Mouse (Mus musculus): ENCODE results near the gene Lama4. TPM values are rescaled to one million over a fixed set of nuclear protein-coding genes. Genes with fewer than 3 reads are reported as not detected.

The Lama4 gene
- total RNA-seq, 2 experiments from 2014 or later: not detected

DNA sequence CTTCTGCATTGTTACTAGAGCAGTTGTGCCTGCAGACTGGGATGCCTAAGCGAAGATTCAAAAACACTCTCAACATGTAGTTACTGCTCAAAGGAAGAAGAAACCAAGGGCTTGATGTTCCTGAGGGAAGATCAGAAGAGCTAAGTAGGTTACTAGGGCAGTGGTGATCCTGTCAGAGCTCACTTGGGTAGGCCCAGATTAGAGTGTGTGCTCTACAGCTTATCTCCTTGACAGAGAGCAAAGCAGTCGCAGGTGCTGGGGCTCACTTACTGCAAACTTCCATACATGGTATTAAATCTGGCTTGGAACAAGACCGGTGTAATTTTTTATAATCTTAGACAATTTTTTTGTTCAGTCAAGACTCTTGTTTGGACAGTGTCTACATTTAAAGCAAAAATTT lies 172.5 kb downstream of the Lama4 start:
- ATAC-seq (replicated peaks; ENCODE audit: low FRiP score, low TSS enrichment, poor library complexity, severe bottlenecking): no peak

DNA sequence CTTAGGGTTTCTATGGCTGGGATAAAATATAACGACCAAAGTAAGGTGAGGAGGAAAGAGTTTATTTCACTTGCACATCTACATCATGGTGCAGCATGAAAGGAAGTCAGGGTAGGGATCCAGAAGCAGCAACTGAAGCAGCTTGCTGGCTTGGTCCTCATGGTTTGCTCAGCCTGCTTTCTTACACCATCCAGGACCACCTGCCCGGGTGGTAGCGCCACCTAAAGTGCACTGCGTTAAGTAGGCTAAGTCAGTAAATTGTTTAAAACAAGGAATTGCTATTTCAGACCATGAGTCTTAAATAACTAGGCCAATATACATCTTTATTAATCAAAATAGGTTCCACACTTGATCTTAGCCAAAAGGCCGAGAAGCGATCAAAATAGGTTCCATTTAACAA lies 173.4 kb downstream of the Lama4 start:
- ATAC-seq (replicated peaks; ENCODE audit: low FRiP score, low TSS enrichment, poor library complexity, severe bottlenecking): no peak

DNA sequence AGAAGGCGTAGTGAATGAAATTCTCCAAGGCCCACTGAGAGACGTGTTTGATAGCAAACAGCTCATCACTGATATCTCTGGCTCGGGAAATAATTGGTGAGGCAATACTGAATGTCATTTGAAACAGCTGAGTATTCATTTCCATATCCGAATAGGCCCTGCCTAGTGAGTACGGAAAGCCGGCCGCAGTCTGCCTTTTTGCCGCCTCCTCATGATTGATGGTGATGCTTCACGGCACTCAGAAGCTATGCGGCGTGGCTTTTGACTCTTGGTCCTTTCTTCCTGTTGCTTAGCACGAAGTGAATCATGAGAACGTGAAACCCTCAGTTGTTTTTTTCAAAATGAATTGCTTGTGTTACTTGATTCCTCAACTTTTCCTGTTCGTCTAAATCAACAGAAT lies 175.5 kb downstream of the Lama4 start:
- ATAC-seq (replicated peaks; ENCODE audit: low FRiP score, low TSS enrichment, poor library complexity, severe bottlenecking): no peak

DNA sequence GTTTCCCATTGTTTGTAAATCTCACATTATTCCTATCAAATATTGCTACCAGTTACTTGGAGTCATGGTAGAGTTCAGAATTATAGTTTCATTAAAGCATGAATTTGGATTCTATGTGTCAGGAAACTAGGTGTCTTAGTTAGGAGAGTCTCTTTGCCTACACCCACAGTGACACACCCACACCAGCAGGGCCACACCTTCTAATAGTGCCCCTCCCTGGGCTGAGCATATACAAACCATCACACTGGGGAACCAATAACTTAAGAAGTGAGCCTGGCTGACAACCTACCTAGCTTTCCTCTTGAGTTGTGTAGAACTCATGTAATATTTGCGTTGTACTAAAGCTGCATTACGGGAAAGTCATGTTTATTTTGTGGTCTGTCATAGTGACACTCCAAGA lies 176.1 kb downstream of the Lama4 start:
- ATAC-seq (replicated peaks; ENCODE audit: low FRiP score, low TSS enrichment, poor library complexity, severe bottlenecking): no peak

DNA sequence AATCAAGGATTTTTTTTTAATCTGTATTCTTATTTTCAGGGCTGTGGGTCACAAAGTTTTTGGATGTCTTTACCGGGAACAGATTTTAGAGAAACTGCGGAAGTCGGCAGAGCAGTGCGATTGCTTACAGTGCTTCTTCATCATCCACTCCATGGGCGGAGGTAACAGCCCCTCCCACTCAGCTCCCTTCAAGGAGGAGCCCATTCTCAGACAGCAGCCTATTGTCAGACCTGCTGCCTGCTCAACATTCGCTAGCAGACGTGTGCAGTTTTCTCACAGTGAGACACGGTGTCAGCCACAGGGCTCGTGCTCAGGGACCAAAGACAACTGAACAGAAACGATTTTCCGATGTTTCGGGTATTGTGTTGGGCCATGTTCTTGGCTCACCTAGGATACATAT lies 176.9 kb downstream of the Lama4 start:
- no peak for ATAC-seq (replicated peaks; ENCODE audit: low FRiP score, low TSS enrichment, poor library complexity, severe bottlenecking)

DNA sequence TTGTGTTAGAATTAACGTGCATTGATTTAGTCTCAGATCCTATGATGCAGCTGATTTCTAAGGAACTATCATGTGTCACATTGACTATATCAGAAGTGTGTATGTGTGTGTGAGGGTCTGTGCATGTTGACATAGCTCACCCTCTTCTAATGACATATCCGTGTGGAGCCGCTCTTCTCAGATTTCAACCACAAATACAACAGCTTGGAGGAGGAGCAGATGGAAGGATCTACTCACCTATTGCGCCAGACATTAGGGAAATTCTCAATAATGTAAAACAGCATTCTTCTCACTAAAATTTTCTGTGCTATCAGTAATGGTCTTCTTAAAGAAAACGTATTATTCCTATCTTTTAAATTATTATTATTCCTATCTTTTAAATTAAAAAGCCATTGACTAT lies 191.4 kb downstream of the Lama4 start:
- no peak for ATAC-seq (replicated peaks; ENCODE audit: low FRiP score, low TSS enrichment, poor library complexity, severe bottlenecking)

DNA sequence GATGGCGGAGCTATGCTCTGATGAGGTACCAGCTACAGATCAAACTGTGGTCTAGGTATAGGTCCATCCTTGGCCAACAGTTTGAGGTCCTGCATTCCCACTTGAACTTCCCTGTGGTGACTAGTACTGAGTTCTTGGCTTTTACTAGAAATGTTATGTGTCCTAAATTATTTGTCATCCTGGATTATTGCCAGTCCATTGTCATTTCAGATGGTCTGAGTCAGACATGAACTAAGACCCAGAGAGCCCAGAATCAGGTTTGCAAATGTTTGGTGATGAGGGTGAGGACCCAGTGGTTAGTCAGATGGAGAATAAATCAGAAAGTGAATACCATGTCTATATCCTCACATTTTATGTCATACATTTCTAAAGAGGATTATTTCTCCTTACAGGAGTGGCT lies 192.0 kb downstream of the Lama4 start:
- ATAC-seq (replicated peaks; ENCODE audit: low FRiP score, low TSS enrichment, poor library complexity, severe bottlenecking): no peak

DNA sequence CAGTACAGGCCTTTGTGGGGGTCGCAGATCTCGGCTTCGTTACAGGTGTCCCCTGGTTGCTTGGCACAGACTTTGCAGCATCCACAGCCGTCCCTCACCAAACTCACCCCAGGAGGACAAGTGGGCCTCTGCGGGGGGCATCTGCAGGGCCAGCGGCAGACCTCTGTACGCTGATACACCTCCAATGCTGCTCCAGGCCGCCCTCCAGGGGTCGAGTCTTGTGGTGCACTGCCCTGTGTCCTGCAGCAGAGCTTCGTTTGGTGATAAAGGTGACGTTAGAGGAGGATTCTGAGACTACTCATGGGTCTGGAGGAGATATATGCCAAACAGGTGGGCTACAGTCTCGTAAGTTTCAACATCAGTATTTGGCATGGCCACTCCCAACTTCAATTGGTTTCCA lies 193.0 kb downstream of the Lama4 start:
- peak; percentile 43; the same call in 1 of the 2 replicates for ATAC-seq (replicated peaks; ENCODE audit: low FRiP score, low TSS enrichment, poor library complexity, severe bottlenecking)

Other genes starting within 250 kb of the Lama4 start
- gene Rfpl4b, start 143.7 kb upstream of the Lama4 start, total RNA-seq (2014; fragmentation: Nextera tagmentation): not detected in 2 replicates
- gene Rfpl4b, start 143.7 kb upstream of the Lama4 start, total RNA-seq (2017): not detected in 2 replicates
- 2.6 TPM in 1 of 2 replicates, not detected in the other for gene Fam229b, start 168.4 kb downstream of the Lama4 start, total RNA-seq (2014; fragmentation: Nextera tagmentation)
- gene Fam229b, start 168.4 kb downstream of the Lama4 start, total RNA-seq (2017): not detected in 2 replicates
- 11.6 and 20.3 TPM in 2 replicates for gene Tube1, start 168.5 kb downstream of the Lama4 start, total RNA-seq (2014; fragmentation: Nextera tagmentation)
- gene Tube1, start 168.5 kb downstream of the Lama4 start, total RNA-seq (2017): 11.0 and 16.3 TPM in 2 replicates
- gene Ccn6, start 198.3 kb downstream of the Lama4 start, total RNA-seq (2014; fragmentation: Nextera tagmentation): not detected in 2 replicates
- not detected in 2 replicates for gene Ccn6, start 198.3 kb downstream of the Lama4 start, total RNA-seq (2017)